Mouse (Mus musculus) ES-Bruce4 (cell line): Measurements from ENCODE around the gene Ankrd33. TPM values are rescaled to one million over a fixed set of nuclear protein-coding genes. Genes with fewer than 3 reads are reported as not detected.
A peak's percentile ranks its signal among the peaks of the same experiment; 100 is the strongest.

Source experiments
- H3K27ac ChIP-seq: 2 replicates; pipeline ENCODE4 v1.5.1; 2012; ENCODE audit warnings: low read length, inconsistent platforms; ENCODE audit not compliant: insufficient read depth
- H3K27me3 ChIP-seq: 2 replicates; pipeline ENCODE4 v1.6.1; 2012; ENCODE audit warnings: mild to moderate bottlenecking, low read length, inconsistent platforms; ENCODE audit not compliant: control insufficient read depth, poor library complexity, insufficient read depth, severe bottlenecking
- H3K36me3 ChIP-seq: 2 replicates; pipeline ENCODE4 v1.6.1; 2012; ENCODE audit warnings: inconsistent platforms, mild to moderate bottlenecking, low read length, moderate library complexity; ENCODE audit not compliant: control insufficient read depth, poor library complexity, insufficient read depth, severe bottlenecking
- H3K4me1 ChIP-seq: one replicate; pipeline ENCODE4 v1.8.1; 2011; ENCODE audit warnings: low read length; ENCODE audit not compliant: control insufficient read depth, insufficient read depth
- H3K4me3 ChIP-seq: 2 replicates; pipeline ENCODE4 v1.5.1; 2011; ENCODE audit warnings: low read depth, mild to moderate bottlenecking, low read length
- H3K9ac ChIP-seq: 2 replicates; pipeline ENCODE4 v1.6.1; 2012; ENCODE audit warnings: low read depth, mild to moderate bottlenecking, inconsistent platforms; ENCODE audit not compliant: poor library complexity, severe bottlenecking
- H3K9me3 ChIP-seq: replicated peaks from 2 replicates; pipeline ENCODE4 v1.6.1; 2012; ENCODE audit warnings: mild to moderate bottlenecking, low read length, inconsistent platforms; ENCODE audit not compliant: control insufficient read depth, poor library complexity, insufficient read depth, severe bottlenecking
- CTCF ChIP-seq: IDR thresholded peaks from one replicate; pipeline ENCODE4 v1.8.1; 2011; ENCODE audit warnings: low read depth, low read length
- EP300 ChIP-seq: IDR thresholded peaks from 2 replicates; pipeline ENCODE4 v1.6.1; 2011; ENCODE audit warnings: low read depth, low read length; ENCODE audit not compliant: insufficient read depth
- POLR2A ChIP-seq: IDR thresholded peaks from one replicate; pipeline ENCODE4 v1.8.1; 2011; ENCODE audit warnings: low read length; ENCODE audit not compliant: insufficient read depth
- polyA plus RNA-seq: library from polyadenylated mRNA; stranded (reverse); fragments of >200 nt; gene quantifications from 2 replicates; pipeline ENCODE4 v1.2.4, GENCODE M21; 2011; ENCODE audit warnings: low read depth; ENCODE audit not compliant: missing spikeins, insufficient read depth, insufficient read length

Gene Ankrd33
- polyA plus RNA-seq, 1 experiment = not detected

DNA sequence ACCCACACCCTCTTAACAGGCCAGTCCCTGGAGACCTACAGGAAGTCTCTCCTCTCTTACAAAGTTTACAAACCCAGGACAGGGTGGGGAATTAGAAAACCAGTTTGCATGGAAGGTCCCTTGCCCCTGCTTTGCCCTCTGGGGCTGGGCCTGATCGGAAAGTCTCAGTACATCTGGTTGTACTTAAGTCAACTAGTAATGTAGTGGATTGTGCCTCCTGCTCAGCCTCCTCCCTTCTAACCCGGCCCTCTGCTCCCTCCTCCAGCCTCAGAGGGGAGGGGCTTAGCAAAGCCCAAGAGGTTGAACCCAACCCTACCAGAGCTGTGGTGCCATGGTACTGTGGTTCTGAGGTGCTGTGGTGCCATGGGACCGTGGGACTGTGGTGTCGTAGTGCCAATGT, 33.3 kb upstream of the Ankrd33 start:
- Histone ChIP-seq H3K36me3 (no peaks in the 10 kb centered on the region), H3K27me3 (no peaks in the 10 kb centered on the region), H3K9ac (peak overlapping the region; percentile 13; the same call in 1 of the 2 replicates), H3K4me3 (no peak overlapping the region), H3K4me1 (peaks cover 9% of the 10 kb centered on the region), H3K9me3 (no peaks in the 10 kb centered on the region), H3K27ac (peak overlapping the region; percentile 97)
- TF ChIP-seq CTCF (no peak), EP300 (peak; percentile 58; the same call in 1 of the 2 replicates), POLR2A (no peak)

DNA sequence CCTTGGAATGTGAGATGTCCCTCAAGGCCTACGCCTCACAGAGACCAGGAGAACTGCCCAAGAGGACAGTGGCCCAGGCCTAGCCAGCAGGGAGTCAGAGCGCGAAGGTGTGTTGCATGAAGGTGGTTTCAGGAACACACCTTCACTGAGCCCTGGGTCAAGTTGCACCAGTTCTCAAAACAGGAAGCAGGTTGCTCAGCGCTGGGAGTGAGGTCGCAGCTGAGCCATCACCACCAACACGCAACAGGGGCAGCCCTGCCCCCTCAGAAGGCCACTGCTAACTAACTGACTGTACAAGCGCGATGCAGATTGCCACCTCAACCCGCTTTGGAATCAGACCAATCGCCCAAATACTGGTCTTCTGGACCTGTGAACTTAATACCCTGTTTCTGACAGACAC, 31.1 kb upstream of the Ankrd33 start:
- no peaks in the 10 kb centered on the region for H3K9me3 ChIP-seq
- no peak overlapping the region for H3K9ac ChIP-seq
- no peak overlapping the region for H3K27ac ChIP-seq
- H3K4me3 ChIP-seq = no peak overlapping the region
- no peaks in the 10 kb centered on the region for H3K27me3 ChIP-seq
- H3K4me1 ChIP-seq = peaks cover 9% of the 10 kb centered on the region
- H3K36me3 ChIP-seq = no peaks in the 10 kb centered on the region
- no peak for TF ChIP-seq POLR2A
- no peak for TF ChIP-seq CTCF
- TF ChIP-seq EP300 = no peak

DNA sequence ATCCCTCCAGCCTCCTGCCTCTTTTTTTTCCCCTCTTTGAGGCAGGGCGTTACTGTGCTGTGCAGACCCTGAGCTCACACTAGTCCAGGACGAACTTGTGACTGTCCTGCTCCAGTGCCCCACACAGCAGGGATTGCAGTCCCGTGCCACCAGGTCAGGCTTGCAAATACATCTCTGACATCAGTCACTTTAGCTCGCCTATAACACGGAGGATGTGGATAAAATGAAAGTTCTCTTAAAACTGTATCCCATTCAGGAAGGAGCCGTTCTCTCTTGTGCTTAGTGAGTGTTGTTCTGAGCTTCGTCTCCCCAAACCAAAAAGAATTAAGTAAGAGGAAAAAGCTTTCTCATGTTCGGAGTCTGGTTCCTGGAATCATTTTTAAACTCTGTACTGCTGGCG, 29.1 kb upstream of the Ankrd33 start:
- TF ChIP-seq POLR2A (no peak), CTCF (no peak), EP300 (no peak)
- Histone ChIP-seq H3K27ac (no peak overlapping the region), H3K4me3 (no peak overlapping the region)

GRCm38 (mm10) chr15:101086956-101087355, 28.6 kb upstream of the Ankrd33 start:
- H3K36me3 ChIP-seq = no peaks in the 10 kb centered on the region
- no peak overlapping the region for H3K27ac ChIP-seq
- H3K4me1 ChIP-seq = peaks cover 6% of the 10 kb centered on the region
- H3K27me3 ChIP-seq = no peaks in the 10 kb centered on the region
- TF ChIP-seq EP300 = no peak
- TF ChIP-seq CTCF = no peak
- TF ChIP-seq POLR2A = no peak
- H3K9ac ChIP-seq = no peak overlapping the region
- no peaks in the 10 kb centered on the region for H3K9me3 ChIP-seq
- H3K4me3 ChIP-seq = no peak overlapping the region

More for the DNA sequence above, 29.1 kb upstream of the Ankrd33 start:
- H3K9ac ChIP-seq = no peak overlapping the region
- H3K4me1 ChIP-seq = peaks cover 3% of the 10 kb centered on the region
- H3K36me3 ChIP-seq = no peaks in the 10 kb centered on the region
- H3K27me3 ChIP-seq = no peaks in the 10 kb centered on the region
- H3K9me3 ChIP-seq = no peaks in the 10 kb centered on the region

DNA sequence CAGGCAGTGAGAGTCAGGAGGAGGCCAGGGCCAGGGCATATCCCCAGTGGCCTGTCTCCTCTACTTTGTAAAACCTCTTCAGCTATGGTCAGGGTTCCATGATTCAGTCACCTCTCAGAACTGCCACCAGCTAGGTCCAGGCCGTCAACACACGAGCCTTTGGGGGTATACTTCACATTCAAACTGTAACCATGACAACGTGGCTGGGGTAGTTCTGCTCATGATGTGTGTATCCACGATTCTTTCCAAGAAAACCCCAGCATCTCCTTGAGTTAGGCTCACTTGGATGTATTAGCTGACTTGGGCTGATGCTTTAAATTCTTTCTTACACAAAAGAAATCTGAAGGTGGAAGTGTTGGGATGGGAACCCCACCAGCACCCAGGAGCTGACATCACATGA, 27.3 kb upstream of the Ankrd33 start:
- no peak for TF ChIP-seq EP300
- TF ChIP-seq CTCF = no peak
- TF ChIP-seq POLR2A = no peak
- Histone ChIP-seq H3K27me3 (no peaks in the 10 kb centered on the region), H3K9me3 (no peaks in the 10 kb centered on the region), H3K27ac (no peak overlapping the region), H3K9ac (no peak overlapping the region), H3K36me3 (no peaks in the 10 kb centered on the region), H3K4me3 (no peak overlapping the region), H3K4me1 (peaks cover 8% of the 10 kb centered on the region)

- Histone ChIP-seq H3K4me1 (peaks cover 11% of the 10 kb centered on the region), H3K27ac (no peak overlapping the region), H3K36me3 (no peaks in the 10 kb centered on the region), H3K9me3 (no peaks in the 10 kb centered on the region), H3K27me3 (no peaks in the 10 kb centered on the region), H3K9ac (no peak overlapping the region), H3K4me3 (no peak overlapping the region)
- TF ChIP-seq EP300 = no peak
- no peak for TF ChIP-seq CTCF
- no peak for TF ChIP-seq POLR2A
These were observed 24.0 kb upstream of the Ankrd33 start for GRCm38 (mm10) chr15:101091551-101091950.
